Mouse (Mus musculus) C2C12 (cell line): ENCODE results near the gene Ckap2l.

Experiments
- CEBPB ChIP-seq: IDR thresholded peaks from one replicate; pipeline ENCODE4 v1.6.1; 2011; ENCODE audit warnings: low read depth, mild to moderate bottlenecking, control low read depth, moderate library complexity
- CTCF ChIP-seq: IDR thresholded peaks from one replicate; pipeline ENCODE4 v1.5.1; 2011; ENCODE audit not compliant: control insufficient read depth, insufficient read depth, insufficient read length
- FOSL1 ChIP-seq: IDR thresholded peaks from one replicate; pipeline ENCODE4 v1.8.0; 2011; ENCODE audit warnings: mild to moderate bottlenecking, low read length; ENCODE audit not compliant: poor library complexity, insufficient read depth, severe bottlenecking
- MAX ChIP-seq: IDR thresholded peaks from one replicate; pipeline ENCODE4 v1.6.1; 2011; ENCODE audit warnings: mild to moderate bottlenecking, control low read depth
- MYOD1 ChIP-seq: IDR thresholded peaks from one replicate; pipeline ENCODE4 v1.6.1; 2011; ENCODE audit warnings: low read depth; ENCODE audit not compliant: control insufficient read depth, insufficient read length
- MYOG ChIP-seq: IDR thresholded peaks from one replicate; pipeline ENCODE4 v1.6.1; 2011; ENCODE audit not compliant: control insufficient read depth, insufficient read length; ENCODE audit errors: extremely low read depth
- USF1 ChIP-seq: IDR thresholded peaks from one replicate; pipeline ENCODE4 v1.6.1; 2011; ENCODE audit warnings: low read depth, mild to moderate bottlenecking, control low read depth, moderate library complexity

GRCm38 (mm10) chr2:129324216-129324615 is 27.2 kb upstream of the Ckap2l start:
- no peak for TF ChIP-seq USF1
- TF ChIP-seq CTCF, result no peak
- no peak for TF ChIP-seq CEBPB
- TF ChIP-seq MYOG, result no peak
- TF ChIP-seq MYOD1, result no peak
- TF ChIP-seq FOSL1, result no peak
- TF ChIP-seq MAX, result no peak
